Mouse (Mus musculus) kidney, adult 2 months (tissue): ENCODE measurements at regions not wholly inside any gene's neighbourhood (a gene's known extent, or its start where the extent isn't known, plus 50 kb on each side); places are given as distances from the start of the nearest gene placed in this dataset.

ENCODE experiments used
- DNase-seq: peaks from one replicate; pipeline ENCODE4 v3.0.0; 2021
- H3K27ac ChIP-seq: fragments of 200-500 bp; 2 replicates; pipeline ENCODE4 v1.5.1; 2012; ENCODE audit warnings: low read depth, low read length, control low read depth, inconsistent platforms; ENCODE audit not compliant: insufficient read depth
- H3K27me3 ChIP-seq: fragments of 200-500 bp; replicated peaks from 2 replicates; pipeline ENCODE4 v1.6.1; 2012; ENCODE audit warnings: mild to moderate bottlenecking, moderate library complexity, low read length, inconsistent platforms; ENCODE audit not compliant: control insufficient read depth, insufficient read depth
- H3K36me3 ChIP-seq: fragments of 200-500 bp; 2 replicates; pipeline ENCODE4 v1.6.1; 2012; ENCODE audit warnings: mild to moderate bottlenecking, moderate library complexity, low read length, inconsistent platforms; ENCODE audit not compliant: control insufficient read depth, insufficient read depth
- H3K4me1 ChIP-seq: fragments of 200-500 bp; 2 replicates; pipeline ENCODE4 v1.6.1; 2011; ENCODE audit warnings: low read length; ENCODE audit not compliant: control insufficient read depth, insufficient read depth
- H3K4me3 ChIP-seq: fragments of 200-500 bp; 2 replicates; pipeline ENCODE4 v1.5.1; 2011; ENCODE audit warnings: mild to moderate bottlenecking, low read depth, low read length, control low read depth; ENCODE audit not compliant: insufficient read depth
- CTCF ChIP-seq: fragments of 200-500 bp; conservative IDR thresholded peaks from 2 replicates; pipeline ENCODE4 v1.5.1; 2011; ENCODE audit warnings: low read depth, mild to moderate bottlenecking, control low read depth, low read length, moderate library complexity, mixed read lengths; ENCODE audit not compliant: insufficient read depth, insufficient read length
- POLR2A ChIP-seq: fragments of 200-500 bp; IDR thresholded peaks from one replicate; pipeline ENCODE4 v1.6.1; 2011; ENCODE audit warnings: low read depth, low read length, control low read depth
- WGBS: fragments of 180-500 bp; shearing (Covaris S2); methylation state at CpG from one replicate; pipeline ENCODE4 v1.1.7; 2018; 5-methylcytosine and 5-hydroxymethylcytosine counted together

DNA sequence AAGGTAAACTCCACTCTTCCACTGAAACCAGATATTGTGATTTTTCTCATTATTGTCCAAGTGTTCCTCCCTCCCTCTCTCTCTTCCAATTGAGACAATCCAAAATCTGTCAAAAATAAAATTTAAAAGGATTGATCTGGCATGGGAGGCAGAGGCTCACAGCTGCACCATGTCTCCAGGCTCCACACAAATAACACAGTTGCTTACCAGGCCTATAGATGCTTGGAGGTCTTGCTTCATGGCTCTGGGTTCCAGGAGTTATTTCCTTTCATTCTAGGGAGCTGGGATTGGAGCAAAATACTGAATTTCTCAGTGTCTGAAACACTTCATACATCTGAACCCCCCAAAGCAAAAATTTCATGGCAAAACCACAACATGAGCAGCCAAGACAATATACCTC, 134.2 kb upstream of the Fam98a start:
- TF ChIP-seq CTCF (no peak), POLR2A (no peak)
- H3K36me3 ChIP-seq: no peaks in the 10 kb centered on the region

DNA sequence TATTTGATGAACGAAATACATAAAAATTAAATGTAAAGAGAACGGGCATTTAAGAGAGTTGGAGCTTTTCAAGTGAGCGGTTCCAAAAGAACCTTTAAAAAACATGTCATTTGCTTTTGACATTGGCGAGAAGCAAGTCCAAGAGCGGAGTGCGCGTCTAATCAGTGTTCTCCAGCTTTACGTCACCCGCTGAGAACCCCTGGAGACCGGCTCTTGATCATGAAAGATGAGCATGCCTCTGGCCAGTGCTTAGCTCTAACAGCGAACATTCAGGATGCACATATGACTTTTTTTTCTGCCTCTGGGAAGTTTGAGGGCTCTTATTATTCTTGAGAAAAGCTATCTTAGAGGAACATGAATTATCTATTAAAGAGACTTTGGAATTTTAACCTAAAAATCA, 95.2 kb upstream of the Fam98a start:
- H3K27ac ChIP-seq: no peak overlapping the region
- H3K27me3 ChIP-seq: no peaks in the 10 kb centered on the region
- no peak for TF ChIP-seq POLR2A
- TF ChIP-seq CTCF: no peak
- no peaks in the 10 kb centered on the region for H3K36me3 ChIP-seq
- H3K4me1 ChIP-seq: no peaks in the 10 kb centered on the region
- no peak for DNase-seq
- no peak overlapping the region for H3K4me3 ChIP-seq
- WGBS: 90% methylated on average over 11 of the region's 11 CpGs

More for the DNA sequence above, 134.2 kb upstream of the Fam98a start:
- DNase-seq: no peak
- Histone ChIP-seq H3K4me3 (no peak overlapping the region), H3K4me1 (no peaks in the 10 kb centered on the region), H3K27me3 (no peaks in the 10 kb centered on the region), H3K27ac (no peak overlapping the region)

DNA sequence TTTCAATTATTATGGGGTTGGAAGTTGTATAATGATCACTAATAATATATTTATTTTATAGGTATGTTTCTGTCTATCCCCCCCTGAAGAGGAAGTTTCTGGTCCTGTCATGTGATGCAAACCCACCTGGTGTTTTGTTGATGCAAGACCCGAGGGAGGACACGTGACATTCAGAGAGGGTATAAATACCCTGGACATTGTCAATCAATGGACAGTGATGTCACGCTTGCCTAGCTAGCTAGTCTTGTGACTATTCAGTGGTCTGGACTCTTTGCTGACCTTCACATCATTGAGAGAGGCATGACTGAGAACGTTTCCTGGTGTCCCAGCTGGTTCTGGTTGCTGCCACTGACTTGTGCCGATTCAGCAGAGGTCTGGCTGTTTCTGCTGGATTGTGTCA, 93.0 kb upstream of the Fam98a start:
- TF ChIP-seq CTCF (no peak), POLR2A (no peak)
- H3K4me1 ChIP-seq: no peaks in the 10 kb centered on the region
- no peak overlapping the region for H3K4me3 ChIP-seq
- DNase-seq: no peak
- 71% methylated on average over 5 of the region's 5 CpGs for WGBS
- H3K27ac ChIP-seq: no peak overlapping the region
- H3K36me3 ChIP-seq: no peaks in the 10 kb centered on the region
- H3K27me3 ChIP-seq: no peaks in the 10 kb centered on the region

DNA sequence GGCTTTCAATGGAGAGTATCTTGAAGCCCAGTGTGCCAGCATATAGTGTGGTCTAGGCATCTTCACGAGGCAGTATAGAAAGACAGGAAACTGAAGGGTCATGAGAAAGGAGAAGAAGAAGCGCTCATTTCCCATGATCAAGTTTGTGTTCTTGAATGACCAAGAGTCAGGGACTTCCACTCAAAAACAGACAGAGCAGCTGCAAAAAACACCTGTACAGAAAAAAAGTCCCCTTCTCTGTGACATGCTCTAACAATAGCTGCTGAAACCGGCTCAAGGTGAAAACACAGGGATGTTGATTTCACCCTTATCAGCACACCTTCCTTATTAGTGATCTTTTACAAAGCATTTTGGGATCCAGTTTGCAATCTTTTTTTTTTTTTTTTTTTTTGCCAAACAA, 90.6 kb upstream of the Fam98a start:
- Histone ChIP-seq H3K4me3 (no peak overlapping the region), H3K27me3 (no peaks in the 10 kb centered on the region), H3K4me1 (no peaks in the 10 kb centered on the region), H3K36me3 (no peaks in the 10 kb centered on the region), H3K27ac (no peak overlapping the region)
- WGBS: 78% methylated on average over 3 of the region's 3 CpGs
- TF ChIP-seq CTCF (no peak), POLR2A (no peak)
- no peak for DNase-seq

DNA sequence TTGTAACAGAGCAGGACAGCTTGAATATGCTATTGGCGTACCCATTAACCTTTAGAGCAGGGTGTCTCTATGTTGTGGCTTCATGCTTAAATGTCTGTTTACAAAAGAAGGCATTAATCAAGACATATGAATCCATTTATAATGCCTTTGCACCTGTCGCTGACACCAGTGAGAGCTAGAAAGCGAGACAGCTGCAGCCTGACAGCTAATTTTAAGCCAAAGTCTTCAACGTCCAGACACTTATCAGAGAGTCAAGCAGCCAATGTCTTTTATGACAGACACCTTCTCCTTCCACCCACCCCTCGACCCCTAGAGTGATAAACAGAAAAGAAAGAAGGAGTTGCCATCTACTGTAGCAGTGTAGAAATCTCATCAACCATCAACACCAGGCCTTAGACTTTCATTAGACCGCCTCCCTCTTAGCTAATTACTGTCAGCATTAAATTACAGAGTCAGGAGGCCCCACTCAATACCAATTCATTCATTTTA, 89.3 kb upstream of the Fam98a start:
- no peaks in the 10 kb centered on the region for H3K36me3 ChIP-seq
- no peak for TF ChIP-seq CTCF
- H3K4me3 ChIP-seq: no peak overlapping the region
- H3K27me3 ChIP-seq: no peaks in the 10 kb centered on the region
- WGBS: 73% methylated on average over 6 of the region's 6 CpGs
- no peaks in the 10 kb centered on the region for H3K4me1 ChIP-seq
- H3K27ac ChIP-seq: no peak overlapping the region
- DNase-seq: no peak

DNA sequence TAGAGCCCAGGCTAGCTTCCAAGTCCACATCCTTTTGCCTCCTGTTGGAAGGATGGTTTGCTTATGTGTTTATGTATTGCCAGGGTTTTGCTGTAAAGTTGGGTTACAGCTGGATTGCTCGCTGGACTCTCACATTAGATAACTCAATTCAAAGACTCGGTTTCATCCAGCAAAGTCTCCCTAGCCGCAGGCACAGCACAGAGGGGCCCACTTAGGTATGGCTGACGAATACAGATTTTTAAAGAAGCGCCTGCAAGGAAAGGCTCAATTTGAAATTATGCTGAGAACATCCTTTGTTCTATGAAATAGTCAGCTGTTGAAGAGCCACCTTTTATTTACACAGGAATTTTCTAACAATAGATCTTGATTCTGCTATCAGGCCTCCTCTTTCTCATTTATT, 88.8 kb upstream of the Fam98a start:
- H3K27ac ChIP-seq: no peak overlapping the region
- 91% methylated on average over 5 of the region's 5 CpGs for WGBS
- no peaks in the 10 kb centered on the region for H3K4me1 ChIP-seq
- no peaks in the 10 kb centered on the region for H3K36me3 ChIP-seq
- H3K4me3 ChIP-seq: no peak overlapping the region
- H3K27me3 ChIP-seq: no peaks in the 10 kb centered on the region
- DNase-seq: no peak
- no peak for TF ChIP-seq POLR2A
- TF ChIP-seq CTCF: no peak

DNA sequence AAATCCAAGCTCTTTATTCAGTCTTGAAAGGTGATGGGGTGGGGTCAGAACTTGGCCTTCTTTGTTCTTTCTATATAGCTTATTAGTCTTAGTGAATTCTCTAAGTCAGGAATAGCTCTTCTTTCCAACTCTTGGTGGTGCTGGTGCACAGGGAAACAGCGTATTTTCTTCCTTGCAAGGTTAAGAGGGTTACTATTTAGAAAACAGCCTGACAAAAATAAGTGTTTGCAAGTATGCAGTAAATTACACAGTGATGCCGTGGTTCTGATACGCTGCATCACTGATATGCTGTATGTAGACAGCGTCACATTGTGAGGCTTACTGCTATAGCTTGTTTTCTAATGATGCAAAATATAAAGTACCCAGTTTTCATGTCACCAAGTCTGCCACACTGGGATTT, 78.1 kb upstream of the Fam98a start:
- H3K36me3 ChIP-seq: no peaks in the 10 kb centered on the region
- DNase-seq: no peak
- TF ChIP-seq CTCF: no peak
- no peak for TF ChIP-seq POLR2A
- no peaks in the 10 kb centered on the region for H3K27me3 ChIP-seq
- no peak overlapping the region for H3K27ac ChIP-seq
- H3K4me1 ChIP-seq: no peaks in the 10 kb centered on the region
- no peak overlapping the region for H3K4me3 ChIP-seq
- 73% methylated on average over 4 of the region's 4 CpGs for WGBS

DNA sequence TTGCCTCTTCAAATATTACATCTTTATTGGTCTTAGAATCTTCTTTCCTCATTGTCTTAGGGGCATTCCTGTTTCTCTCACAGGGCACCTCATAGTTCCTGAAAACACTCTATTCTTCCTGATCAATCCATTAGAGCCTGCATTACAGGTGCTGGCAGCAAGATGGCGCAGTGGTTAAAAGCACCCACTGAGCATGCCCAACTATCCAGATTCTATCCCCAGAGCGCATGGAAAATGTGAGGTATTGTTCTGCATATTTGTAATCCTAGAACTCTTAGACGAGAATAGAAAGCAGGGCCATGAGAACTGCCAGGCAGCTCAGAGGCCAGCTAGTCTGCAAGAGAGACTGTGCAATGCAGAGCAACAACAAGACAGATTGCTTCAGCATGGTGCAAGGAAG, 67.7 kb upstream of the Fam98a start:
- Histone ChIP-seq H3K27me3 (no peaks in the 10 kb centered on the region), H3K36me3 (no peaks in the 10 kb centered on the region), H3K4me3 (no peak overlapping the region), H3K4me1 (no peaks in the 10 kb centered on the region), H3K27ac (no peak overlapping the region)
- WGBS: 78% methylated on average over 3 of the region's 3 CpGs
- peak; percentile 43 for TF ChIP-seq CTCF
- TF ChIP-seq POLR2A: no peak
- no peak for DNase-seq
